Mouse (Mus musculus) lung, postnatal 0 days (tissue): Measurements from ENCODE around the gene Prtg. TPM values are rescaled to one million over a fixed set of nuclear protein-coding genes. Genes with fewer than 3 reads are reported as not detected.

ENCODE experiments used
- ATAC-seq: fragments of 200-750 bp; cut with Nextera tagmentation; 2 replicates; pipeline ENCODE4 v1.8.0; 2017; ENCODE audit warnings: moderate library complexity
- DNase-seq: peaks from one replicate; pipeline ENCODE4 v3.0.0-alpha.2; 2016; ENCODE audit warnings: low spot score
- H3K27ac ChIP-seq: fragments of 300-500 bp; sonication (generic); 2 replicates; pipeline ENCODE4 v1.5.1; 2014; ENCODE audit warnings: antibody characterized with exemption, mild to moderate bottlenecking, low read length, mixed read lengths
- H3K27me3 ChIP-seq: fragments of 300-500 bp; sonication (generic); replicated peaks from 2 replicates; pipeline ENCODE4 v1.6.1; 2014; ENCODE audit warnings: low read length, mixed read lengths; ENCODE audit not compliant: insufficient read depth
- H3K36me3 ChIP-seq: fragments of 300-500 bp; sonication (generic); 2 replicates; pipeline ENCODE4 v1.6.1; 2014; ENCODE audit warnings: low read length, mixed read lengths; ENCODE audit not compliant: insufficient read depth
- H3K4me1 ChIP-seq: fragments of 300-500 bp; sonication (generic); 2 replicates; pipeline ENCODE4 v1.6.1; 2014; ENCODE audit warnings: antibody characterized with exemption, low read depth, low read length, mixed read lengths; ENCODE audit not compliant: insufficient read depth
- H3K4me2 ChIP-seq: fragments of 300-500 bp; sonication (generic); replicated peaks from 2 replicates; pipeline ENCODE4 v1.6.1; 2014; ENCODE audit warnings: low read depth, mild to moderate bottlenecking, low read length, moderate library complexity, mixed read lengths
- H3K4me3 ChIP-seq: fragments of 300-500 bp; sonication (generic); 2 replicates; pipeline ENCODE4 v1.5.1; 2014; ENCODE audit warnings: low read depth, low read length
- H3K9ac ChIP-seq: fragments of 300-500 bp; sonication (generic); replicated peaks from 2 replicates; pipeline ENCODE4 v1.6.1; 2014; ENCODE audit warnings: low read depth, mild to moderate bottlenecking
- H3K9me3 ChIP-seq: fragments of 300-500 bp; sonication (generic); 2 replicates; pipeline ENCODE4 v1.6.1; 2016; ENCODE audit warnings: low read length, mixed read lengths
- CTCF ChIP-seq: IDR thresholded peaks from 2 replicates; pipeline ENCODE4 v1.5.1; 2016; ENCODE audit warnings: antibody characterized with exemption, mild to moderate bottlenecking
- EP300 ChIP-seq: IDR thresholded peaks from 2 replicates; pipeline ENCODE4 v1.6.1; 2016; ENCODE audit warnings: antibody characterized with exemption, mild to moderate bottlenecking, control low read depth
- WGBS: fragments of 180-500 bp; shearing (Covaris S2); extraction: QIAGEN DNeasy Blood & Tissue Kit; methylation state at CpG from one replicate; pipeline ENCODE4 v1.1.7; 2014; 5-methylcytosine and 5-hydroxymethylcytosine counted together
- polyA plus RNA-seq: library from polyadenylated mRNA; unstranded; fragments of >200 nt; fragmentation: Nextera tagmentation; extraction: Ambion mirVana; gene quantifications from 2 replicates; pipeline ENCODE4 v1.2.1, GENCODE M21; 2015

Prtg gene
- polyA plus RNA-seq, 1 experiment from 2014 or later, result 0.04 TPM

DNA sequence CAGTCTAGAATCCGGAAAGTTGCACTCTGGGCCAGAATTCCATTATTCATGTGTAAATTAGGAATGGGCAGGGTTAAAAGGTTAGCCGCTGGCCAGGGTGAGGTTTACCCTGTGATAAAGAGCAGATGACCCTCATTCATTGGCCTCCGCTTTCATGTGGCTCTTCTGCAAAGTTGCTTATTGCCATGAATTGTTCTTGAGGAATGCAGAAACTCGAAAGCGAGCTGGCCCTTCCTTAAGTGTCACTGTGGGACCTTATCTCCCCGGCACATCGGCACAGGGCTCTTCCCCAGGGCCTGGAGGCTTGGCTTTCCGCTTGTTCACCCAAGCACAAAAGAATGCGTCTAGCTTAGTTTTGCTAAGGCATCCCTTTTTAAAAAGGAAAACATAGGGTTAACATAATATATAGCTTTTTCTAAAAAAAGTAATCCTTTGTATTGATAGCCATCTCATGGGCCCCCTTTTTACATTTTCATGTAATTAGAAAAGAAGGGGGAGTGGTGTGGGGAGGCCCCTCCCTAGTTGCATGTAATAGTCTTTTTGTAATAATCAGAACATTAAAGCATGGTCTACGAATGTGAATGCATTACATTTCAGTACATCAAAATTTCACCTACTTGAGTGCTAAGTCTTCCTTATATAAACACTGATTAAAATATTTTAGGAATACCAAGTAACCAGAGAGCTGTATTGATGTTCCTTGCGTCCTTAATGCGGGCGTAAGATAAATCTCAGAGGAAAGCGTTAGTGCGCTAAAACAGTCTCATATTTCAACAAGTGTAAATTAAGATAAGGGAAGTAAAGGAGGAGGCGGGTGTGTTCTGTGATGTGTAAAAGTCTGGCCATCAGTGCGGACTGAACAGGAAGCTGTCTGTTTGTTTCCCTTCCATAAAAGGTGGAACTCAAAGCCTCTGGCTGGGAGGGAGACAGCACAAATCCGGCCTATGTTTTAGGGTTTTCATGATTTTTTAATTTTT lies 6.2 kb downstream of the Prtg start:
- 26% methylated on average over 18 of the region's 18 CpGs for WGBS
- Histone ChIP-seq H3K4me2 (no peak overlapping the region), H3K27me3 (0 out of 2 replicates have a peak, but pooled peaks cover under 1% of the 10 kb centered on the region), H3K36me3 (no peaks in the 10 kb centered on the region), H3K27ac (no peak overlapping the region), H3K4me3 (no peak overlapping the region), H3K9ac (no peak overlapping the region), H3K4me1 (no peaks in the 10 kb centered on the region), H3K9me3 (no peaks in the 10 kb centered on the region)
- DNase-seq (peak; percentile 23), ATAC-seq (no peak)
- no peak for TF ChIP-seq CTCF

DNA sequence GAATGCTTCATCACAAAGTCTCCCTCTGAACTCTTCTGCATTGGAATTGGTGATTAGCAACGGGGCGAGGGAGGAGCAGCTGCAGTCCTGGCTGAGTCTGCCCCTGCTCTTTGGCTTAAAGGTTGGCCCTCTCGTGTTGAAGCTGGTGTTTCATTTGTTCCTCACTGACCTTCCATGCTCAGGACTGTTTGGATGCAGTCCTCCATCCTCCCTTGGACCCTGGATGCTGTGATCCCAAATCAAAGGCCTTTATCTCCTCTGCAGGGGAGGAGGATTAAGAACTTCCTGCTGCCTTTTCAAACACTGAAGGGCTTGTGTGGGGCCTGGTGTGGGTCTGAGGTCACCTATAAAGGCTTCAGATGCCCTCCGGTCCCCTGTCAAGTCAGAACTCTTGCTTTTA lies 18.8 kb downstream of the Prtg start:
- no peak for ATAC-seq
- no peak for DNase-seq
- Histone ChIP-seq H3K9me3 (no peaks in the 10 kb centered on the region), H3K4me3 (no peak overlapping the region), H3K36me3 (no peaks in the 10 kb centered on the region), H3K27me3 (no peaks in the 10 kb centered on the region), H3K4me2 (no peak overlapping the region), H3K27ac (no peak overlapping the region), H3K4me1 (no peaks in the 10 kb centered on the region), H3K9ac (no peak overlapping the region)
- TF ChIP-seq CTCF, result no peak
- no peak for TF ChIP-seq EP300
- 46% methylated on average over 4 of the region's 4 CpGs for WGBS

DNA sequence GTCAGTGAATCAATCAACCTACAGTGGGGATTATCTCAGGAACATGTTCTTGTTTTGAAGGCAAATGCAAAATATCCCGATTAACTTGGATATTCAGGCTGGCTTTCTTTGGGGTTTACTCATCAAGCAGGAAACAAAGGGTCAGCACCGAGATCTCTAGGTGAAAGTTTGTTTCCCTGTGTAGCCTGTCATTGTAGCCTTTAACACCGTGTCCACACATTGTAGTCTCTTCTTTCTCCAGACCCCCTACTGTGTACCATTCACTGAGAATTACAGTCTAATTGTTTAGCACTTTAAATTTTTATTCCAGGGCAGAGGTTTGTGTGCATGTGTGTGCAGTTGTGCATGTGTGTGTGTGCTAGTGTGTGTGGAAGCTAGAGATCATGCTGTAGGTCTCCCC lies 19.3 kb downstream of the Prtg start:
- Histone ChIP-seq H3K27ac (no peak overlapping the region), H3K27me3 (no peaks in the 10 kb centered on the region), H3K9ac (no peak overlapping the region), H3K36me3 (no peaks in the 10 kb centered on the region), H3K9me3 (no peaks in the 10 kb centered on the region), H3K4me3 (no peak overlapping the region), H3K4me1 (no peaks in the 10 kb centered on the region), H3K4me2 (no peak overlapping the region)
- no peak for DNase-seq
- TF ChIP-seq EP300 (no peak), CTCF (no peak)
- 28% methylated on average over 3 of the region's 3 CpGs for WGBS
- no peak for ATAC-seq

DNA sequence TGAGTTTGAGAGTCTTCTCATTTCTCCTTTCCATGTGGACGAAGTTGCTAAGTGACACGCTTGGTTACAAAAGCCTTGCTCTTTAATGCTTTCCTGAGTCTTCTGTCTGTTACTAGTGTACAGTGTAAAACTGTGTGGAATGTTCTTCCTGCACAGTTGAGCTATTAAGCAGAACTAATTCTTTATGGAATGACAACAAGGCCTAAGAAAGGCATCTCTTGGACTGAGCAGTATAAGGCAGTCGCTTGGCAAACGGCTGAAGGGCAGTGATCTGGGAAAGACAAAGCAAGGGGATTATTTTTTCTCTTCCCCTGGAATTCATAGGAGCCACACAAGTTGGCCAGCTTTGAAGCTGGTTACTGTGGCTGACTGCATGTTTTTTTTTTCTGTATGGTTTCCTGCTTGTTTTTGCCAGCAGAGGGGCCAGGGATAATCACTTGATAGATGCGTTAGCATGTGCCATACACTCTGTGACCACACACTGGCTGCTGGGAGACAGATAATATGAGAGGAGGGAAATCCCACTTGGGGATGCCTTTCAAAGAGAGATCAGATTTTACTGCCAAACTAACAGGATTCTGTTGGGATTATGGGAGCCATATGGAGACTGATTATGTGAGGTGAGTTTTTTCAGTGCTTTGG lies 22.1 kb downstream of the Prtg start:
- H3K27ac ChIP-seq, result no peak overlapping the region
- H3K9ac ChIP-seq, result no peak overlapping the region
- ATAC-seq (no peak), DNase-seq (no peak)
- H3K9me3 ChIP-seq, result no peaks in the 10 kb centered on the region
- 61% methylated on average over 5 of the region's 5 CpGs for WGBS
- no peak overlapping the region for H3K4me3 ChIP-seq
- H3K27me3 ChIP-seq, result no peaks in the 10 kb centered on the region
- no peaks in the 10 kb centered on the region for H3K36me3 ChIP-seq
- H3K4me1 ChIP-seq, result no peaks in the 10 kb centered on the region
- no peak overlapping the region for H3K4me2 ChIP-seq
- TF ChIP-seq EP300, result no peak
- no peak for TF ChIP-seq CTCF

DNA sequence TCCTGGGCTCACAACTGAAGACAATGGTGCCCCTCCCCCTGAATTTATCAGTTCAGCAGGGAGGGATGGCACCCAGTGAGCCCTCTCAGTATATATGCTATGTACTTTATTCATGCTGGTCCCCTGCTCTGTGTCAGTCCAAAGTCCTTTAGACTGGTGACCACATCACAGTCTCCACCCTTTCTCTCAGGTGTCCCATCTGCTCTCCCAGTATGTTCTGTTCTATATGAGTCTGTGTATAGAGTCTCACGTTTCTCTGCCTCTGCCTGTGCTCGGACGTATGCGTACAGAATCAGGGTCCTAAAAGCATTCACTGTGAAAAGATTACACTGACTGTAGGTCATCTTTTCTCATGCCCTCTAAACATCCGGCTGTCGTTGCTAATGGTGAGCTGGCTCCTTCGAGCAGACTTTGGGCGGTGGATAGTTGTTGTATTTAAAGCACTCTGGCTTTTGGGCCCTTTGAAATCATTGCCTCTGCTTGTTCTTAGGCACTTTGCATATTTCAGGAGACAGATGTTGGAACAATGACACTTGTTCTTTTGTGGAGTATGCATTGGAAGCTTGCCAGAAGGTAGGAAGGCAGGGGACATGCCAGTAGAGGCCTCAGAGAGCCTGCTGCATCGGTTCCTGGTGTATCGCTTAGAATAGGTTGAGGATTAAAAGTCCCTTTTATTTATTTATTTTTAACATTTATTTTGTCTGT lies 27.5 kb downstream of the Prtg start:
- no peak overlapping the region for H3K9ac ChIP-seq

DNA sequence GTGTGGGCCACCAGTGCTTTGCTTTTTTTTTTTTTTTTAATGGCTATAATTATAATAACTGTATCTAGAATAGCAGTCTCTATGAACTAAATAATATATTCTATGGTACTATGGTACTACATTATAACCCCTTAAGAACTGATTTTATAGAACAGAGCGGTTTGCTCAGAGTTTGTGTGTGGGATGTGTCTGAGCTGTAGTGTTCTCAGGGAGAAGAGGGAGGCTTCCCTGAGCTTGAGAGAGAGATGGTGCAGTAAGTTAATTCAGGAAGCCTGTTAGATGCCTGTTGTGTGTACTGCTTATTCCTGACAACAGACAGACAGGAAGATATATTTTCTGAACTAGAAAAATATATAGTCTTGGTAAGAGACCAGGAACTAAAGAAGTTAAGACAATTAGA lies 28.3 kb downstream of the Prtg start:
- H3K27me3 ChIP-seq, result no peaks in the 10 kb centered on the region
- ATAC-seq (no peak), DNase-seq (no peak)
- H3K4me1 ChIP-seq, result no peaks in the 10 kb centered on the region
- no peak overlapping the region for H3K27ac ChIP-seq
- H3K9ac ChIP-seq, result no peak overlapping the region
- WGBS, result 88% methylated on average over 1 of the region's 1 CpGs
- H3K4me2 ChIP-seq, result no peak overlapping the region
- TF ChIP-seq EP300 (no peak), CTCF (no peak)
- H3K4me3 ChIP-seq, result no peak overlapping the region
- no peaks in the 10 kb centered on the region for H3K36me3 ChIP-seq
- H3K9me3 ChIP-seq, result no peaks in the 10 kb centered on the region

More for the DNA sequence above, 27.5 kb downstream of the Prtg start:
- DNase-seq, result peak; percentile 44
- TF ChIP-seq EP300 (no peak), CTCF (no peak)
- no peaks in the 10 kb centered on the region for H3K9me3 ChIP-seq
- H3K27ac ChIP-seq, result no peak overlapping the region
- WGBS, result 25% methylated on average over 10 of the region's 10 CpGs
- peak; percentile 32 for ATAC-seq
- no peaks in the 10 kb centered on the region for H3K4me1 ChIP-seq
- H3K27me3 ChIP-seq, result no peaks in the 10 kb centered on the region
- no peak overlapping the region for H3K4me2 ChIP-seq
- no peak overlapping the region for H3K4me3 ChIP-seq
- no peaks in the 10 kb centered on the region for H3K36me3 ChIP-seq
